Mouse (Mus musculus) cerebellum, adult 9-10 months (tissue): ENCODE data around the gene Clec4n.
"Not testable (repeated sequence)": the region's sequence is repeated elsewhere in the genome, so short reads cannot be mapped to it uniquely, and the experiment has no call there.

Experiments
- DNase-seq: peaks from one replicate; pipeline ENCODE4 v3.0.0; 2022

Gene Clec4n

DNA sequence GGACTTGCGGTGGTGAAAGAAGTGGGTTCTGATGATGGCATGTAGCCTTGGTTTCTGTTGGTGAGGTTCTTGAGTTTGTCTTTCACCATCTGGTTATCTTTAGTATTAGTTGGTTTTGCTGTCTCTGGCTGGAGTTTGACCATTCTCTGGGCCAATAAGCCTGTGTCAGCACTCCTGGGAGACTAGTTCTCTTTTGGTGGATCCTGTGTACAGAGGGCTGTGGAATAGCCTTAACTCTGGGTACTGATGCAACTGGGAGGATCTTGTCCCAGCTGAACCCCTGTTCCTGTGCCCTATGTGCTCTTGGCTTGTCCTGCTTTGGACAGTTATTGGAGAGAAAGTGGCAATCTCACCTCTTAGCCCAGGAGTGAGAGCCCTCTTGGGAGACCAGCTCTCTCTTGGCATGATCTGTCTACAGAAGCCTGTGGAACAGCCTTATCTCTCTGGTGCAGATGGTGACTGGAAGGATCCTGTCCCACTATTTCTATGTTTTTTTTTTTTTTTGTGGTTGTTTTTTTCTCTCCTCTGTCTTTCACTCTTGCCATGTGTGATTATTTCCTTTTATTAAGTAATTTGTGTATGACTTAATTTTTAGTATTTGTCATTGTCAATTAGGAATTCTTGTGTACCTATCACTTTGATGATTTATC lies 63.2 kb downstream of the Clec4n start:
- DNase-seq, result no peak

- DNase-seq, result not testable (repeated sequence)
Observed at GRCm38 (mm10) chr6:123293509-123293908, 63.9 kb downstream of the Clec4n start.
